Mouse (Mus musculus): ENCODE measurements around the gene Grik4. TPM values are rescaled to one million over a fixed set of nuclear protein-coding genes. Genes with fewer than 3 reads are reported as not detected.

Gene Grik4
- polyA plus RNA-seq, 2 experiments = 0.19 to 0.38 TPM

DNA sequence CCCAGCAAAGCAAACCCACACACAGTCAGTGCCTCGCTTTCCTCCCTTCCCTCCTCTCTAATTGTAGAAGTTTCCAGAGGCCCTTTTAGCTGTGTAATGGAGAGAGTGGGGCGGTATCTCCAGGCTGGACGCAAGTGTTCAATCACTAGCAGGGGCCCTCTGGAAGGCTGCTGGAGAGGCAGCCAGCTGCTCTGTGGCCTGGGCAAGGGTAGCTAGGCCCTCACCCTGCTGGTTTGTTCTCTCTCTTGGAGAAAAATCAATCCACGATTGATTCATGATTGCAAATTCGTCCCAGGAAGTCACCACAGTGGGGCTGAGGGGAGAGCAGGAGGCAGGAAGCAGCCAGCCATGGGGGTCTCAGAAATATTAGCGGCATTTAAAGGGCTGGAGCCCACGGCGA, 271.3 kb downstream of the Grik4 start:
- no peaks in the 10 kb centered on the region for H3K9me3 ChIP-seq (ENCODE audit: control insufficient read depth, low read length)
- DNase-seq (ENCODE audit: low read depth in 3 of 3, low spot score in 3 of 3) (no peak), ATAC-seq (ENCODE audit: insufficient read depth) (no peak)
- WGBS (ENCODE audit: insufficient replicate concordance) = 39% methylated on average over 8 of the region's 8 CpGs
- no peaks in the 10 kb centered on the region for H3K27me3 ChIP-seq (ENCODE audit: control insufficient read depth, insufficient read depth, low read length)
- no peaks in the 10 kb centered on the region for H3K36me3 ChIP-seq (replicated peaks; ENCODE audit: control insufficient read depth, insufficient read depth, low read depth)
- TF ChIP-seq EP300 (IDR thresholded peaks at IDR 0.05; ENCODE audit: low read depth) = no peak
- TF ChIP-seq CTCF (IDR thresholded peaks at IDR 0.05; ENCODE audit: low read depth) = no peak
- peaks cover 0 to 3% of the 10 kb centered on the region in 2 experiments; a peak in 2 of 4 replicates for H3K4me1 ChIP-seq (replicated peaks; ENCODE audit: control insufficient read depth in 2 of 2, insufficient read depth in 2 of 2, low read length in 1 of 2)
- no peak overlapping the region for H3K4me3 ChIP-seq (ENCODE audit: insufficient read depth in 1 of 2, low read depth in 2 of 2, low read length in 2 of 2)
- H3K4me2 ChIP-seq (ENCODE audit: low read depth) = no peak overlapping the region
- no peak overlapping the region for H3K27ac ChIP-seq
- no peak overlapping the region for H3K9ac ChIP-seq (replicated peaks)

DNA sequence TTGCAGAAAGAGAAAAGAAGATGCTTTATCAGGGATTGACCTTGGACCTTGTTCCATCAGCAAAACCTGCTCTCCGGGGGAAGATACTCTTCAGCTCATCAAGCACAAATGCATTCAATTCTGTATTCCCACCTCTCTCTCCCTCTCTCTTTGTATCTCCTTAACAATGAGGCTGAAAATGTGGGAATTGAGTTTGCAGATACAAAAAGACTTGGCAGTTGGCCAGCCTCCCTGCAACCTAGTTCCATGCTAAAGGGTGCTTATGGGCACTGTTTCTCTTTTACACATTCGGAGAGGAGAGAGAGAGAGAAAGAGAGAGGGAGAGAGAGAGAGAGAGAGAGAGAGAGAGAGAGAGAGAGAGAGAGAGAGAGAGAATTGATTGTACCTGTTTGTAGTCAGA, 273.7 kb downstream of the Grik4 start:
- Histone ChIP-seq H3K9me3 (ENCODE audit: control insufficient read depth, low read length) (no peaks in the 10 kb centered on the region), H3K27ac (no peak overlapping the region), H3K9ac (replicated peaks) (no peak overlapping the region), H3K4me2 (ENCODE audit: low read depth) (no peak overlapping the region), H3K4me1 (replicated peaks; ENCODE audit: control insufficient read depth in 2 of 2, insufficient read depth in 2 of 2, low read length in 1 of 2) (peaks cover 0 to 3% of the 10 kb centered on the region in 2 experiments; a peak in 2 of 4 replicates), H3K27me3 (ENCODE audit: control insufficient read depth, insufficient read depth, low read length) (no peaks in the 10 kb centered on the region), H3K36me3 (replicated peaks; ENCODE audit: control insufficient read depth, insufficient read depth, low read depth) (no peaks in the 10 kb centered on the region), H3K4me3 (ENCODE audit: insufficient read depth in 1 of 2, low read depth in 2 of 2, low read length in 2 of 2) (no peak overlapping the region)
- no peak for DNase-seq (ENCODE audit: low read depth in 3 of 3, low spot score in 3 of 3)
- WGBS (ENCODE audit: insufficient replicate concordance) = 58% methylated on average over 2 of the region's 2 CpGs
- TF ChIP-seq EP300 (IDR thresholded peaks at IDR 0.05; ENCODE audit: low read depth) = no peak
- no peak for TF ChIP-seq CTCF (IDR thresholded peaks at IDR 0.05; ENCODE audit: low read depth)
- ATAC-seq (ENCODE audit: insufficient read depth) = no peak

DNA sequence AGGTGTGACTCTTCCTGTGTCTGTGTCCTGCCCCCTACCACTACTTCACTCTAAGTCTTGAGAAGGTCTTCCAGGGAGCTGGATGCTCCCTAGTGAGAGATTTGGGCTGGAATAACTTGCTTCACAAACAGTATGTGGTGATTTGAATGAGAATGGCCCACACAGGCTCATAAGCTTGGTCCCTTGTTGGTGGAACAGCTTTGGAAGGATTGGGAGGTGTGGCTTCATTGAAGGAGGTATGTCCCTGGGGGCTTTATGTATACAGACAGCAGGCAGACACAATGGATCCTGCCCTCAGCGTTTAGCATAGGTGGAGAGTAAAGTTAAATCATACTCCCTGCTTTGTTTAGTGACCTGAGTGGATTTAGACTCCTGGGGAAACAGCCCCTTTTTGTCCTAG, 282.8 kb downstream of the Grik4 start:
- ATAC-seq (ENCODE audit: insufficient read depth) = no peak
- TF ChIP-seq EP300 (IDR thresholded peaks at IDR 0.05; ENCODE audit: low read depth) (no peak), CTCF (IDR thresholded peaks at IDR 0.05; ENCODE audit: low read depth) (no peak)
- no peak overlapping the region for H3K4me3 ChIP-seq (ENCODE audit: insufficient read depth in 1 of 2, low read depth in 2 of 2, low read length in 2 of 2)
- H3K9ac ChIP-seq (replicated peaks) = no peak overlapping the region
- WGBS (ENCODE audit: insufficient replicate concordance) = 38% methylated on average over 1 of the region's 1 CpGs
- no peaks in the 10 kb centered on the region for H3K9me3 ChIP-seq (ENCODE audit: control insufficient read depth, low read length)
- H3K4me1 ChIP-seq (replicated peaks; ENCODE audit: control insufficient read depth in 2 of 2, insufficient read depth in 2 of 2, low read length in 1 of 2) = no peaks in the 10 kb centered on the region
- H3K27ac ChIP-seq = no peak overlapping the region
- no peak for DNase-seq (ENCODE audit: low read depth in 3 of 3, low spot score in 3 of 3)
- H3K4me2 ChIP-seq (ENCODE audit: low read depth) = no peak overlapping the region
- no peaks in the 10 kb centered on the region for H3K36me3 ChIP-seq (replicated peaks; ENCODE audit: control insufficient read depth, insufficient read depth, low read depth)
- H3K27me3 ChIP-seq (ENCODE audit: control insufficient read depth, insufficient read depth, low read length) = no peaks in the 10 kb centered on the region

DNA sequence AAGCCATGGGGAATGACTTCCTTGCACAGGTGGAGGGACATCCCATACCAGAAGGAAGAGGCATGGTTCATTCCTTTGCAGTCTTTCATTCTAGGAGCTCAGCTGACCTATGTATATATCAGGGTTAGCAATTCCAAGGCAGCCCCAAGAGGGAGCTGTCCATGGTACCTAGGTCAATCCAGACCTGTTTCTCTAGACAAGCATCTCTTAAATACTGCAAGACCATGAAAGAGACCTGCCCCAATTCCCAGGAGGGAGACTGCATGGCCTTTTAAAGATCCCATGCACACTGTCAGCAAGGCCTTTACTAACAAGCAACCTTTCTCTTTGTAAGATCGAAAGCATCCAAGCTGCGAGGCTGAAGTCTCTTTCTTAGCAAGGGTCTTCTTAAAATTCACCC, 291.5 kb downstream of the Grik4 start:
- Histone ChIP-seq H3K9me3 (ENCODE audit: control insufficient read depth, low read length) (no peaks in the 10 kb centered on the region), H3K9ac (replicated peaks) (no peak overlapping the region), H3K4me2 (ENCODE audit: low read depth) (no peak overlapping the region), H3K36me3 (replicated peaks; ENCODE audit: control insufficient read depth, insufficient read depth, low read depth) (no peaks in the 10 kb centered on the region), H3K27me3 (ENCODE audit: control insufficient read depth, insufficient read depth, low read length) (no peaks in the 10 kb centered on the region), H3K4me3 (ENCODE audit: insufficient read depth in 1 of 2, low read depth in 2 of 2, low read length in 2 of 2) (no peak overlapping the region), H3K4me1 (replicated peaks; ENCODE audit: control insufficient read depth in 2 of 2, insufficient read depth in 2 of 2, low read length in 1 of 2) (no peaks in the 10 kb centered on the region), H3K27ac (no peak overlapping the region)
- no peak for ATAC-seq (ENCODE audit: insufficient read depth)
- no peak for TF ChIP-seq CTCF (IDR thresholded peaks at IDR 0.05; ENCODE audit: low read depth)
- TF ChIP-seq EP300 (IDR thresholded peaks at IDR 0.05; ENCODE audit: low read depth) = no peak
- peak in 1 of 3 experiments; percentile 11 for DNase-seq (ENCODE audit: low read depth in 3 of 3, low spot score in 3 of 3)
- WGBS (ENCODE audit: insufficient replicate concordance) = 57% methylated on average over 2 of the region's 2 CpGs

DNA sequence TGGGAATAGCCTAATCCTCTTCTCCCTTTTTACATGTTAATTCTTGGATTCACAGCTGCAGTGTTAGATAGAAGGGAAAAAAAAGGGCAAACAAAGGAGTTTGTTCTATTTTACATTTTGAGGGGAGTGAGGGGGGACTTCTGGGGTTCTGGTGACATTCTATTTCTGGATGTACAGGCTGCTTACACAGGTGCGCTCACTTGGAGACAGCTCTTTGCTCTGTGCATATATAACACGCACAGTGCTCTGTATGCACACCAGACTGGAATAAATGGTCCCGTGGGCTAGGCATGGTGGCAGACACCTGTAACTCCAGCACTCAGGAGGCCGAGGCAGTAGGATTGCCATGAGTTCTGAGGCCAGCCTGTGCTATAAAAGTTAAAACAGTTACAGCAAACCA, 292.0 kb downstream of the Grik4 start:
- 43% methylated on average over 4 of the region's 4 CpGs for WGBS (ENCODE audit: insufficient replicate concordance)
- no peak overlapping the region for H3K27ac ChIP-seq
- ATAC-seq (ENCODE audit: insufficient read depth) = no peak

More for the DNA sequence above, 292.0 kb downstream of the Grik4 start:
- H3K4me2 ChIP-seq (ENCODE audit: low read depth) = no peak overlapping the region
- H3K4me1 ChIP-seq (replicated peaks; ENCODE audit: control insufficient read depth in 2 of 2, insufficient read depth in 2 of 2, low read length in 1 of 2) = no peaks in the 10 kb centered on the region
- no peaks in the 10 kb centered on the region for H3K9me3 ChIP-seq (ENCODE audit: control insufficient read depth, low read length)
- TF ChIP-seq EP300 (IDR thresholded peaks at IDR 0.05; ENCODE audit: low read depth) = no peak
- TF ChIP-seq CTCF (IDR thresholded peaks at IDR 0.05; ENCODE audit: low read depth) = no peak
- H3K4me3 ChIP-seq (ENCODE audit: insufficient read depth in 1 of 2, low read depth in 2 of 2, low read length in 2 of 2) = no peak overlapping the region
- no peak overlapping the region for H3K9ac ChIP-seq (replicated peaks)
- DNase-seq (ENCODE audit: low read depth in 3 of 3, low spot score in 3 of 3) = no peak
- H3K36me3 ChIP-seq (replicated peaks; ENCODE audit: control insufficient read depth, insufficient read depth, low read depth) = no peaks in the 10 kb centered on the region
- no peaks in the 10 kb centered on the region for H3K27me3 ChIP-seq (ENCODE audit: control insufficient read depth, insufficient read depth, low read length)

All from liver, embryonic 14.5 days (tissue).